Mouse (Mus musculus) urinary bladder, postnatal 4 days (tissue): ENCODE data around the gene Cerkl.

Experiments
- DNase-seq, 2 experiments: peaks; one replicate each; pipeline ENCODE4 v3.0.0; 2021 to 2022; ENCODE audit warnings: low spot score in 2 of 2

Gene Cerkl

GRCm38 (mm10) chr2:79456575-79457349 lies at the start of gene Cerkl, which contains the start of gene Neurod1:
TSS of gene Cerkl (minus strand) at chr2:79456785.
TSS of gene Neurod1 (minus strand) at chr2:79456751.
- DNase-seq = no peak

- peak; percentile 34 to 64 for DNase-seq
Measured at GRCm38 (mm10) chr2:79498990-79499755, 42.6 kb upstream of the Cerkl start.

- DNase-seq = no peak
Measured at GRCm38 (mm10) chr2:79485127-79485526, 28.5 kb upstream of the Cerkl start.

- DNase-seq = no peak
Measured at GRCm38 (mm10) chr2:79482511-79482910, 25.9 kb upstream of the Cerkl start.

GRCm38 (mm10) chr2:79462411-79462810 lies 5.8 kb upstream of the Cerkl start:
- DNase-seq = no peak

GRCm38 (mm10) chr2:79461861-79462260 lies 5.3 kb upstream of the Cerkl start:
- no peak for DNase-seq

GRCm38 (mm10) chr2:79460586-79460985 lies 4.0 kb upstream of the Cerkl start:
- no peak for DNase-seq

- DNase-seq = no peak
Measured at GRCm38 (mm10) chr2:79460107-79460506, 3.5 kb upstream of the Cerkl start.

GRCm38 (mm10) chr2:79459061-79460045 lies 2.8 kb upstream of the Cerkl start:
- DNase-seq = no peak

- no peak for DNase-seq
Measured at GRCm38 (mm10) chr2:79457932-79458331, 1.3 kb upstream of the Cerkl start.

DNA sequence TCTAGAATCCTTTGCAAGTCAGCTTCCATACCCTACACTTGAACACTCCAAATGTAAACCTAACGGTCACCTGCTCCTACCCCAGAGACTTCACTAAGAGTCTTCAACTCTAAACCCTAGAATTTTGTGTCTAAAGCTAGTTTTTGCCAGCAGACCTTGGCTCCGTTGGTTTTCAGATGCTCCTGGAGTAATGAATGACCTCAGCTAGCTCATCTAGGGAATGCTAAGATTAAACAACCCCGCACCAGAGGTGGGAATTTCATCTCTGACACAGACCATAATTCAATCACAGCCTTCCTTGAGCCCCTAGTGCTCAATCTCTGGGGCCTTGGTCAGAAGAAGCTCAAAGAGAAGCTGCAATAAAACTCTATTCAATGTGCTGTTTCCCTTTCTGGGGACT lies 849 bp upstream of the Cerkl start:
- no peak for DNase-seq

- no peak for DNase-seq
Measured at GRCm38 (mm10) chr2:79455646-79456045, 939 bp downstream of the Cerkl start.

GRCm38 (mm10) chr2:79454786-79455446 lies 1.7 kb downstream of the Cerkl start:
- DNase-seq = no peak

- peak; percentile 66 to 87 for DNase-seq
Measured at GRCm38 (mm10) chr2:79453901-79454781, 2.4 kb downstream of the Cerkl start.

GRCm38 (mm10) chr2:79451438-79451837 lies 5.1 kb downstream of the Cerkl start:
- DNase-seq = no peak

DNA sequence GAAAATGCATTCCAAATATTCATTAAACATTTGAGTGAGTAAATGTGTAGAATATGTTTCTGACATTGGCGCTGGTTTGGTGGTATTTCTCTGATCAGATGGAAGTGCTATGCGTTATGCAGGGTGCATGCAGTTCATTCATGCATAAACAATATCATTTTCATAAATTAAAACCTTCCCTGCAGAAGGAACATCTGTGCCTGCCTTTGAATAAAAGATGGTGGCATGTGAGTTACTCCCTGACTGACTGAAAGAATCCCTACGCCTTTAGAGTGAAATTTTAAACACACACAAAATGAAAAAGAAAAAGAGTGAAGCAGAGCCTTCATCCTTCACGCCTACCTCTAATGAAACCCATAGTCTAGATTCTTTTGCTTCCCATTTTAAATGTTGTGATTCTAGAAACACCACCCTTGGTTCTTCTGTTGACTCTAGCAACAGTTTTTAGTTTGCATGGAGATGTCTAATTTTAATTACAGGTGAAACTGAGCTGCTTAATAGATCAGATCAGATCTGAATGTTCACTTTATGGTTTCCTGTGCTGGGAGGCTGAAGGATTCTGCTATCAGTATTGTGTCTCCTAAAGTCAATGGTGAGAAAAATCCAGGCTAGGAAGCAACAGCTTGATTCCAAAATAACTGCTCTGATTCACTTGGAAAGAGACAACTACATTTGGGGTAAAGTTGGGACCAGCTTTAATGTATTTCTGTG lies 5.7 kb downstream of the Cerkl start:
- no peak for DNase-seq

DNA sequence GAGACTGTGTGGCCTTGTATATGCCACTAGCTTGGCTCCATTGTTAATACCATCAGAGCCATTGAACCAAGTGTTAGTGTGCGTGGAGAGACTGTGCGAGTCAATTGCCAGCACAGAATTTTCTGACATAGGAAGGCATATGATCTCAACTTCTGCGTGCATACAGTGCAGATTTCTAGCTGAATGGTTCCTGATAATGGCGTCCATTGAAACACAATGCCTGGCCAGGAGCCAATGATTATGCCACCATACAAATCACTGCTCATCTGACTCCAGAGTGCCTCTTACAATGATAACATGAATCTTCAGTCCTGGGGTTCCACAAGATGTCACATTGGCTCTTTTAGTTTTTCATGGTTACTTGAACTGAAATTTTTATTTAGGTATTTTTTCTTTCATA lies 7.2 kb downstream of the Cerkl start:
- DNase-seq = no peak

DNA sequence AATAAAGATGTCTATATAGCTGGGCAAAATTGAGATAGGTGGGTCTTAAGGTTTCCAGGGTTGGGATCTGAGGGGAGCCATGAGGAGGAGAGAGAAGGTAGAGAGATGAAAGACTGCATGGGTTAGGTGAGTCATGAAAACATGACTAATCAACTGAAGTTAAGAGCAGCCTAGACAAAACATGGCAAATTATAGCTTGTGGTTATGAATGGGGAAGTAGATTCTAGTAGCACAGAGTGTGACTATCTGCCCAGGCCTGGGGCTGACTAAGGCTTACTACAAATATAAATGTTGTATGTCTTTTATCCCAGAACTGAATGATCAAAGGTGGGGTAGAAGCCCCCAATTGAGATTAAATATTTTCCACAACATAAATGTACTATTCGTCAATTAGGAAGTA lies 9.4 kb downstream of the Cerkl start:
- no peak for DNase-seq

- DNase-seq = no peak
Measured at GRCm38 (mm10) chr2:79443861-79444620, 12.5 kb downstream of the Cerkl start.
